Mouse (Mus musculus) thymus, adult 2 months (tissue): ENCODE measurements around the gene BC049715. TPM values are rescaled to one million over a fixed set of nuclear protein-coding genes. Genes with fewer than 3 reads are reported as not detected.

Source experiments
- DNase-seq: peaks from one replicate; pipeline ENCODE4 v3.0.0; 2021
- H3K27ac ChIP-seq: fragments of 200-500 bp; 2 replicates; pipeline ENCODE4 v1.5.1; 2012; ENCODE audit warnings: low read length, control low read depth; ENCODE audit not compliant: control insufficient read depth, insufficient read depth
- H3K27me3 ChIP-seq: fragments of 200-500 bp; 2 replicates; pipeline ENCODE4 v1.6.1; 2012; ENCODE audit warnings: mild to moderate bottlenecking, low read length, moderate library complexity, mixed read lengths; ENCODE audit not compliant: control insufficient read depth, insufficient read depth
- H3K36me3 ChIP-seq: fragments of 200-500 bp; 2 replicates; pipeline ENCODE4 v1.6.1; 2012; ENCODE audit warnings: mild to moderate bottlenecking, low read length, moderate library complexity; ENCODE audit not compliant: control insufficient read depth, insufficient read depth
- H3K4me1 ChIP-seq: fragments of 200-500 bp; replicated peaks from 2 replicates; pipeline ENCODE4 v1.6.1; 2012; ENCODE audit warnings: low read length; ENCODE audit not compliant: control insufficient read depth, insufficient read depth
- H3K4me3 ChIP-seq: fragments of 200-500 bp; 2 replicates; pipeline ENCODE4 v1.5.1; 2012; ENCODE audit warnings: mild to moderate bottlenecking, low read length, control low read depth, moderate library complexity; ENCODE audit not compliant: control insufficient read depth, insufficient read depth
- CTCF ChIP-seq: fragments of 200-500 bp; IDR thresholded peaks from 2 replicates; pipeline ENCODE4 v1.5.1; 2012; ENCODE audit warnings: mild to moderate bottlenecking, control low read depth, low read length, moderate library complexity, borderline replicate concordance; ENCODE audit not compliant: control insufficient read depth, poor library complexity, insufficient read depth; ENCODE audit errors: extremely low read depth
- POLR2A ChIP-seq: fragments of 200-500 bp; IDR thresholded peaks from 2 replicates; pipeline ENCODE4 v1.6.1; 2012; ENCODE audit warnings: mild to moderate bottlenecking, low read length, control low read depth, moderate library complexity; ENCODE audit not compliant: control insufficient read depth, poor library complexity, insufficient read depth; ENCODE audit errors: extremely low read depth
- WGBS: fragments of 180-500 bp; shearing (Covaris S2); methylation state at CpG from one replicate; pipeline ENCODE4 v1.1.7; 2018; 5-methylcytosine and 5-hydroxymethylcytosine counted together
- polyA plus RNA-seq: library from polyadenylated mRNA; depleted of rRNA; stranded (reverse); fragments of >200 nt; gene quantifications from 2 replicates; pipeline ENCODE4 v1.2.3, GENCODE M21; 2012

Gene BC049715
- polyA plus RNA-seq, 1 experiment, result 0.86 TPM

DNA sequence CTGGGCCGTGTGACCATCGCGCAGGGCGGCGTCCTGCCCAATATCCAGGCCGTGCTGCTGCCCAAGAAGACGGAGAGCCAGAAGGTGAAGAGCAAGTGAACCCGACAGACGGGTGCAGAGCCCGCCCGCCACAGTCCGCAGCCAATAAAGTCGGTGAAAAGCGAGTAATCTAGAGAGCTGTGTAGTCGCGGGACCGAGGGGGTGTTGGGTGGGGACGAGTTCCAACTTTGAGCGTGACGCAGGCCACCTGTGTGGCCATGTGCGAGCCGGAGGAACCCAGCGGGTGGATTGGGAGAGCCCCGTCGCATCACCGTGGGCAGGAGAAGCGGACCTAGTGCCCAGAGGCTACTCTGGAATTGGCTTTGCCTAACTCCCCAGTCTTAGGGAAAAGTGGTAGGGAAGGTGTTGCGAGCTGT lies 18.8 kb upstream of the BC049715 start:
- Histone ChIP-seq H3K27me3 (no peaks in the 10 kb centered on the region), H3K36me3 (peaks cover 7% of the 10 kb centered on the region), H3K4me3 (peak overlapping the region; percentile 50), H3K4me1 (peaks cover 14% of the 10 kb centered on the region), H3K27ac (peak overlapping the region; percentile 12; the same call in 1 of the 2 replicates)
- TF ChIP-seq CTCF (no peak), POLR2A (no peak)
- peak; percentile 42 for DNase-seq
- WGBS, result under 1% methylated on average over 28 of the region's 28 CpGs

DNA sequence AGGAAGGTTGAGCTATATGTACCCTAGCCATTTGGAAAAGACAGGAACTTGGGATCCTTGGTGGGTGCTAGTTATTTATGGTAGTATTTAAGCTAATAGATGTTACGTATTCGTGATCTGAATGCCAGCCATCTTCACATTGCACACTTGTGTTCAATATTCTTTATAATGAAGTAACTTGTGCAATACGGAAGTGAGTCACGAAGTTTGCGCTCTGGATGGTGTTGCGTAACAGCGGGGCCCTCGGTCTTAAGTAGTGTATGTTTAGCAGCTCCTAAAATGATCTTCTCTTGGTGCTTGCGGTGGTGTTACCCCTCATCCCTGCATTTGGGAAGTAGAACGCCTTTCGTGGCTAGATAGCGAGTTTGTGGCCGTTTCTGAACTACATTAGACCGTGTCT lies 18.3 kb upstream of the BC049715 start:
- peak; percentile 37 for DNase-seq
- Histone ChIP-seq H3K36me3 (peaks cover 12% of the 10 kb centered on the region), H3K4me3 (peak overlapping the region; percentile 50), H3K27ac (no peak overlapping the region), H3K27me3 (no peaks in the 10 kb centered on the region), H3K4me1 (peaks cover 14% of the 10 kb centered on the region)
- no peak for TF ChIP-seq POLR2A
- under 1% methylated on average over 14 of the region's 14 CpGs for WGBS

DNA sequence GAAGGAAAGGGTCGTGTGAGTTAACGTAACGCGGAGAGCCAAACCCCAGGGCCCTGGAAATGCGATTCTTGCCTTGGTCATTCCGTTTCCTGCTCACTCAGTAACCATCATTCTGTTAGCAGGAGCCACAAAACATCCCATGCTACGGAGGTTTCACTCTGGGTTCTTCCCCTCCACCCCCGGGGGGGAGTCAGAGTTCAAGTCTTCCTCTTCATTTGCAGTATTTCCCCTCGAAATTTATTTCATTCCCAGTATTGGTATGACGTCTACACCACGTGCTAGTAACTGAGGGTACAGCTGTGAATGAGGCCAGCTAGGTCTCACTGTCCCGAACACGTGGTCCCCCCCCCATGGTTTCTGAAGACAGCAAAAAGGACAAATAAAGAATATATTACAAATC lies 17.8 kb upstream of the BC049715 start:
- DNase-seq, result no peak
- 52% methylated on average over 13 of the region's 13 CpGs for WGBS
- Histone ChIP-seq H3K27me3 (no peaks in the 10 kb centered on the region), H3K36me3 (peaks cover 18% of the 10 kb centered on the region), H3K4me3 (peak overlapping the region; percentile 42), H3K4me1 (peaks cover 14% of the 10 kb centered on the region), H3K27ac (no peak overlapping the region)
- TF ChIP-seq POLR2A (no peak), CTCF (no peak)

DNA sequence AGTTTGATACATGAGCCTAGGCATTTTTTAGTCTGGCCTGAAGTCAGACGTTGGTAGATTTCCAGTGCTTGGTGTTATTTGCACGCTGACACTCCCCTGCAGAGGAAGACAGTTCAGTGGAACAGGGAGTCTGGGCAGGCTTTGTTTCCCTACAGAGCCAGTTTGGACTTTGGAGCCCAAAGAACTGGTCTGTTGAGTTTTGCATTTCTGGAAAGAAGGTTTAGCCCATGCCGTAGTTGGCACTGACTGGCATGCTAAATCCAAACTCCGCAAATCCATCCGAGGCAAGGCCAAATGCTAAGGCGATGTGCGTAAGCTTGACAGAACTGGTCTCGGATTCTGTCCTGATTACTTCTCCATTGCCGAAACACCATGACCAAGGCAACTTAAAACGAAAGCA lies 16.2 kb upstream of the BC049715 start:
- Histone ChIP-seq H3K27ac (no peak overlapping the region), H3K27me3 (no peaks in the 10 kb centered on the region), H3K4me3 (no peak overlapping the region), H3K4me1 (peaks cover 11% of the 10 kb centered on the region), H3K36me3 (peaks cover 32% of the 10 kb centered on the region)
- no peak for DNase-seq
- TF ChIP-seq POLR2A (no peak), CTCF (no peak)
- WGBS, result 95% methylated on average over 10 of the region's 10 CpGs

GRCm38 (mm10) chr6:136813117-136813516 lies 14.3 kb upstream of the BC049715 start:
- TF ChIP-seq CTCF, result no peak
- Histone ChIP-seq H3K4me3 (no peak overlapping the region), H3K36me3 (peaks cover 52% of the 10 kb centered on the region), H3K4me1 (peaks cover 7% of the 10 kb centered on the region), H3K27me3 (no peaks in the 10 kb centered on the region), H3K27ac (no peak overlapping the region)
- no peak for DNase-seq
- 74% methylated on average over 4 of the region's 4 CpGs for whole genome bisulfite sequencing

DNA sequence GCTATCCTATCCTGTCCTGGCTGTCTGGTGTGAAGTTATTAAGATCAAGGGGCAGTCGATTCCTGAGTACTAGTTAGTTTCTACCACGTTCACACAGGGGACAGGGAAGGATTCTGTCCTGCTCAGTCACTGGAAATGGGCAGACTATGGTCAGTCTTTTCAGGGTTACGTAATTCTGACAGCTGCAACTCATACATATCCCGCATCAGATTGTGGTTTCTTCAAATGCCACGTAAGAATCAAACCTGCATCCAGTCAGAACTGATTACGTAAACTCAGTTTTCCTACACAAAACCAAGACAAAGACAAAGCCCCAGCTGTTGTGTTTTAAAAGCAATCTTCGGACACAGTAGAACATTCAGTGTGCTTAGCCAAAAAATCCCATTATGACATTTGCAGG lies 12.0 kb upstream of the BC049715 start:
- no peak for TF ChIP-seq POLR2A
- no peak for TF ChIP-seq CTCF
- no peaks in the 10 kb centered on the region for H3K4me1 ChIP-seq
- DNase-seq, result no peak
- H3K27ac ChIP-seq, result no peak overlapping the region
- WGBS, result 97% methylated on average over 7 of the region's 7 CpGs
- H3K4me3 ChIP-seq, result no peak overlapping the region
- H3K36me3 ChIP-seq, result peaks cover 74% of the 10 kb centered on the region
- H3K27me3 ChIP-seq, result no peaks in the 10 kb centered on the region

DNA sequence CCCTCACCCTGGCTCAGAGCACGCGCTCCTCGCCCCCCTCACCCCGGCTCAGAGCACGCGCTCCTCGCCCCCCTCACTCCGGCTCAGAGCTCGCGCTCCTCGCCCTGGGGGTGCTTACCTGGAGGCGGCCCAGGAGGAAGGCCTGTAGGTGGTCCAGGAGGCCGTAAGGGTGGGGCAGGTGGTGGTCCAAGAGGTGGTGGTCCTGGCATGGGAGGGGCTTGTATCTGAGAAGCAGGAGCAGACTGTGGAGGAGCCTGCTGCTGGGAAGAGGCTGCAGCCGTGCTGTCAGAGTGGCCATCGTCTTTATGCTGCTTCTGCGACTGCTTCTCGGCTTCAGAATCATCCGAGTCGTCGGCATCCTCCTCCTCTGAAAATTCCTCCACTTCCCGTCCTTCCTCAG lies 10.6 kb upstream of the BC049715 start:
- Histone ChIP-seq H3K4me3 (no peak overlapping the region), H3K36me3 (peaks cover 89% of the 10 kb centered on the region), H3K27ac (no peak overlapping the region), H3K27me3 (no peaks in the 10 kb centered on the region), H3K4me1 (no peaks in the 10 kb centered on the region)
- no peak for DNase-seq
- 97% methylated on average over 21 of the region's 21 CpGs for WGBS
- no peak for TF ChIP-seq POLR2A
- no peak for TF ChIP-seq CTCF
